Mouse (Mus musculus) CD4-positive, CD25-positive, alpha-beta regulatory T cell, adult 2 months (primary cell): Measurements from ENCODE around the gene Smim20.
A peak's percentile ranks its signal among the peaks of the same experiment; 100 is the strongest.

ENCODE experiments used
- DNase-seq: peaks from one replicate; pipeline ENCODE4 v3.0.0-alpha.2; 2012; ENCODE audit warnings: low read depth, low spot score

Smim20 gene

GRCm38 (mm10) chr5:53306864-53307263, 40.0 kb downstream of the Smim20 start:
- no peak for DNase-seq

GRCm38 (mm10) chr5:53307437-53307836, 40.6 kb downstream of the Smim20 start:
- DNase-seq, result no peak

- DNase-seq, result no peak
Measured at GRCm38 (mm10) chr5:53314404-53315167, 47.7 kb downstream of the Smim20 start.

DNA sequence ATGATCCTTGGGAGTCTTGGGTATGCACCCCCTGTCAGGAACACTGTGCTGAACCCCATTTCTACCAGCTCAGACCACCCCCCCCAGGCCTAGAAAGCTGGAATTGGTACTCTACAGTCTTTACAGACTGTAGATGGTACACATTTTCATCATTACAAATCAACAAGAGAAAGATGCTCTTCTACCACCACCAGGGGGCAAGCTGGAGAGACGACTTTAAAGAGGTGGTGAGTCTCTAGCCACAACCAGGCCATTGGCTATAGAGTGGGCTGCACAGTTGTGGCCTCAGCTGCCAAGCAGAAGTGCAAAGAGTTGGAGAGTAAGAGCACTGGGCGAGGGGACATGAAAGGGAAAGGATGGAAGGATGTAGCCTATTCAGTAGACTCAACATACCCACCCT, 48.9 kb downstream of the Smim20 start:
- DNase-seq, result peak; percentile 7

GRCm38 (mm10) chr5:53317396-53317795, 50.5 kb downstream of the Smim20 start:
- DNase-seq, result no peak

GRCm38 (mm10) chr5:53317885-53318466, 51.1 kb downstream of the Smim20 start:
- no peak for DNase-seq

DNA sequence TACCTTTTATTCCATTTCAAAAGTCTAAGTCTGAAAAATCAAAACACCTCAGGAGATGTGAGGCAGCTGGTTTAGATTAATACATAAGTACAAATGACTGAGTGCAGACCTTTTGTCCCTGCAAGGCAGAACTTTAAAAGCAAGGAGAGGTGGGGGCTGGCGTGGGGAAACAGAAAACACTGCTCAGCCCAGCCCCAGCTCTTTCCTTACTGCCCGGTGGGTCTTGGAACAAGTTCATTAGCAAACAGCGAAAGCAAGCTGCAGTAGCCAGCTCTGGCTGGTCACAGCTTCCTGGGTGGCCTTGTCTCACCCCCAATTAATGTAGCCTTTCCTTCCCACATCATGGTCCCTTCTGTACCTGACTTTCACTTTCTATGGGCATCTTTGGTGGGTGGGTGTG, 53.4 kb downstream of the Smim20 start:
- no peak for DNase-seq

DNA sequence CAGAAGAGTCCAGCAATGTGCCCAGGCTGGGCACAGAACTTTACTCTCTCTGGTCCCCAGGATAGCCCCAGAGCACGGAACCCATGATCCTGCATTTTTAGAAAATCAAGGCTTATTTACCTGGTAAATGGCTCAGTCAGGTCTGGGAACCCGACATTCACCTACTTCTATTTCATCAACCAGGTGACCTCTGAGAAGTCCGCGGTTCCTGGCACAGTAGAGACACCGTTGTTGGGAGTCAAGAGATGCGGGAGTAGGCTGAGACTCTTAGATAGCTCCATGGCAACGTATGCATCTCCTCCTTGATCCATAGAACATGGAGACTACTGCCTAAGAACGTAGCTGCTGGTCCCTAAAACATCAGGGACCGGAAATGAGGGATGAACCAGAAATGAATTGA, 55.0 kb downstream of the Smim20 start:
- DNase-seq, result no peak

DNA sequence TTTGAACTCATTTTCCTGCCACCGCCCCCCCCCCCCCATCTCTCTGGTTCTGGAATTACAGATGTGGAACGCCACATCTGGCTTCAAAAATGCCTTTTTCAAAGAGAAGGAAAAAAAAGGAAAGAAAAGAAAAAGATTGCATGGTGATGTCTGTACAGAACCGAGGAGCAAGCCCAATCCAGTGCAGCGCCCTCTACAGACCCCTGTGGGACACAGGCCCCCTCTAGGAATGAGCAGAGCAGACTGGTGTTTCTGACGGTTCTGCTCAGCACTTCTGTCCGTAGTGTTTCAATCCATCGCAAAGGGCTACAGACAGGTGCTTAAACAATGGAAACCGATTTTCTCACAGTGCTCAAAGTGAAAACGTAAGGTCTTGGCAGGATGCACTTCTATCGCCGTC, 55.6 kb downstream of the Smim20 start:
- DNase-seq, result no peak

DNA sequence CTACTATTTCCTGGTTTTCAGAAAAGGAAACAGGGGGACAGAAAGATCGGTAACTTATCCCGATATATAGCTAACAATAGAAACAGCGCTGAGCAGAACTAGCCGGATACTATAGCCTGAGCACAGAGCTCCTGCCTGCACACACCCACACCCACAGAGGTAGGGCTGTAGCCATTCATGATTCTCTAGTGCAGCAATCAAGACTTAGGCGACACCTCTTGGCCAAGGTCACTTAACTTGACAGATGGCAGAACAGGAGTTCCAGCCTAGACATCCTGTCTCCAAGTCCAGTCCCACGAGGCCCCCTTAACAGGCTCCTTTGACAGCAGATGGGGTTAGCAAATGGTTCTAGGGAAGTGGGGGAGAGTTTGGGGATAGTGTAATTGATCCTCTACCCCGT, 56.2 kb downstream of the Smim20 start:
- no peak for DNase-seq

GRCm38 (mm10) chr5:53324256-53324655, 57.4 kb downstream of the Smim20 start:
- DNase-seq, result no peak

DNA sequence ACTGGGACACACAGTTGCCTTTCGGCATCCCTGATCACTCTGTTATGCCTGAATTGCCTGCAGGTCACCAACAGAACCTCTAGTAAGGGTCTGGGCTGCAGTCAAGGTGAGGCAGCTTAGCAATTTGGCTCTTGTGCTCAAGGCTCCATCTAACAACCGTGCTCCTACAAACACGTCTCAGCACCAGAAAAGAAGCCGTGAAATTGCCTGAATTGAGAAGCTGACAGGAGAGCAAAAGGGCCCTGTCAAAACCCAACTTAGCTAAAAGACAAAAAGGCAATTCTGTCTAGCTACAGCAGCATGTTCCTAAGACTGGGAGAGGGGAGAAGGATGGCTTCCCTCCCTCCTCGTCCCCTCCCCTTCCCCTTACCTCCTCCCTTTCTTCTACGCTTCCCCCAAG, 57.9 kb downstream of the Smim20 start:
- no peak for DNase-seq

GRCm38 (mm10) chr5:53326023-53326422, 59.1 kb downstream of the Smim20 start:
- DNase-seq, result peak; percentile 71

- no peak for DNase-seq
Measured at GRCm38 (mm10) chr5:53326491-53326890, 59.6 kb downstream of the Smim20 start.
